Mouse (Mus musculus) G1E (cell line): ENCODE data around the gene Kif5c.

Experiments
- CTCF ChIP-seq: IDR thresholded peaks from 2 replicates; pipeline ENCODE4 v1.5.1; 2012; ENCODE audit warnings: low read depth, low read length, inconsistent platforms, mixed read lengths
- GATA1 ChIP-seq: IDR thresholded peaks from 2 replicates; pipeline ENCODE4 v1.6.1; 2012; ENCODE audit warnings: borderline replicate concordance, low read length, inconsistent platforms, mixed read lengths

GRCm38 (mm10) chr2:49660375-49660923 lies 41.4 kb downstream of the Kif5c start:
- TF ChIP-seq CTCF (no peak), GATA1 (no peak)
